In the genomic region with DNA sequence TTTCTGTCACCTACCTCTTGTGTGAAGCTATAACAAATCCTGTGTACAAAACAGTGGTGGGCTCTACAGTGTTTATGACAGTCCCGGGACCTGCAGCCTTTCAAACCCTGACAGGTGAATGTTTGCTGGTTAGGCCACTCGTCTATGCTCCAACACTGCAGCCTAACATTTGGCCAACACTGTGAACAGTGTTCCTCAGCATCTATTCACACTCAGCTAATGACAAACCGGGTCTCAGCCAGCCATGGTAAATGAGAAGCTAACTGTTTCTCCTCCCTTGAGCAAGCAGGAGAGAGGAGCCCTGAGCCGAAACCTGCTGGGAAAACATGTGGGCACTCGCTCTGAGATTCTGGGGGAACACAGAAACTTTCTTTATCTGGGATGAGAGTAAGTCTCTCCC, we compare ENCODE assay signal across 30 mouse cellular contexts.
"Had no signal": no experiment of that assay in that cellular context is flagged by ENCODE, and none has a peak within 500 bp of the region (broad histone marks: within the 10 kb centered on the region; RNA-seq: fewer than 3 reads in every experiment).

No protein-coding gene starts in this region.

- DNase-seq: heart, postnatal 10 days; heart, postnatal 14 days; heart, postnatal 36 days; heart, postnatal 4 days; kidney, adult 11 months; kidney, adult 18-20 months; kidney, adult 2 months; kidney, adult 8-10 months; kidney, adult 9 months; kidney, postnatal 10 days; kidney, postnatal 14 days; kidney, postnatal 25 days; kidney, postnatal 36 days; kidney, postnatal 4 days; layer of hippocampus, adult 9-11 months; layer of hippocampus, postnatal 36 days had no signal

- H3K27ac ChIP-seq: heart, embryonic 13.5 days; heart, embryonic 15.5 days; hindbrain, embryonic 10.5 days; hindbrain, embryonic 12.5 days; hindbrain, embryonic 13.5 days; hindbrain, embryonic 14.5 days; hindbrain, embryonic 15.5 days; hindbrain, postnatal 0 days; intestine, embryonic 15.5 days; kidney, embryonic 15.5 days; kidney, postnatal 0 days; layer of hippocampus, adult 2 months; left cerebral cortex, adult 2 months had no signal

- H3K4me1 ChIP-seq: heart, embryonic 12.5 days; heart, embryonic 13.5 days; heart, embryonic 15.5 days; hindbrain, embryonic 10.5 days; hindbrain, embryonic 12.5 days; hindbrain, embryonic 13.5 days; hindbrain, embryonic 15.5 days; intestine, embryonic 15.5 days; kidney, embryonic 15.5 days had no signal

- H3K9me3 ChIP-seq: heart, embryonic 12.5 days; heart, embryonic 13.5 days; heart, embryonic 15.5 days; hindbrain, embryonic 10.5 days; hindbrain, embryonic 12.5 days; hindbrain, embryonic 13.5 days; hindbrain, embryonic 15.5 days; intestine, embryonic 15.5 days; kidney, embryonic 15.5 days had no signal

- H3K36me3 ChIP-seq: heart, embryonic 12.5 days; heart, embryonic 13.5 days; heart, embryonic 15.5 days; hindbrain, embryonic 10.5 days; hindbrain, embryonic 12.5 days; hindbrain, embryonic 13.5 days; hindbrain, embryonic 15.5 days; intestine, embryonic 15.5 days; kidney, embryonic 15.5 days had no signal

- H3K4me3 ChIP-seq: heart, embryonic 12.5 days; heart, embryonic 13.5 days; heart, embryonic 15.5 days; hindbrain, embryonic 10.5 days; hindbrain, embryonic 12.5 days; hindbrain, embryonic 13.5 days; hindbrain, embryonic 15.5 days; intestine, embryonic 15.5 days; kidney, embryonic 15.5 days; layer of hippocampus, adult 2 months; left cerebral cortex, adult 2 months had no signal

- H3K27me3 ChIP-seq: heart, embryonic 12.5 days; heart, embryonic 13.5 days; heart, embryonic 15.5 days; hindbrain, embryonic 12.5 days; hindbrain, embryonic 13.5 days; hindbrain, embryonic 15.5 days; intestine, embryonic 15.5 days; kidney, embryonic 15.5 days had no signal
